Mouse (Mus musculus) left cerebral cortex, postnatal 25 days (tissue): ENCODE results near the gene Cap2. TPM values are rescaled to one million over a fixed set of nuclear protein-coding genes. Genes with fewer than 3 reads are reported as not detected.

Source experiments
- DNase-seq, 2 experiments: peaks; one replicate each; pipeline ENCODE4 v3.0.0; 2022; ENCODE audit warnings: low spot score in 2 of 2, mixed read lengths in 1 of 2
- intact Hi-C: fragments of 180-260 bp; cut with DNase I; formaldehyde crosslinking; loops from one replicate; pipeline ENCODE4 v1.15.1; 2025
- total RNA-seq, 2 experiments: library from RNA; stranded (reverse); gene quantifications; 2 replicates each; pipeline ENCODE4 v1.2.3; 2021

Cap2 gene
- total RNA-seq, 2 experiments from 2014 or later = 252 to 280 TPM

- intact Hi-C loops = no loop called here
- DNase-seq = no peak
Measured at GRCm38 (mm10) chr13:46616673-46617362, 115.2 kb downstream of the Cap2 start.

DNA sequence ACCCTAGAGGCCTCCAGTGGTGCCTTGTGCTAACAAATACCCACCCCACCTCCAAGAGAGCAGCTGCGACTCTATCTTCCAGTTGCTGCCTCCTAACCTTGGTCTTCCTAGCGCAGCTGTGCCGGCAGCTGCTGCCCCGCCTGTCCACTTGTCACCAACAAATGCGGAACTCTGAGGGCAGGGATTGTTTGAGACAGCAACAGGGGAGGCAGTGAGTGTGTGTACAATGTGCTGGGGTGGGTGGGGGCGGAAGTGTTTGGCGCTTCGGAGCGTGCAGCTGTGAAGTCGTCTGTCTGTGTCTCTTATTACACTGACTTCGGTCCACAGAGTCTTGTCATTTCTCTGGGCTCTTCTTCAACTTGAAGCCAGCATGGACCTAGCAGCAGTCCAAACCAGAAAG lies 118.0 kb downstream of the Cap2 start:
- DNase-seq = peak in 1 of 2 experiments; percentile 43
- intact Hi-C loops = no loop called here

DNA sequence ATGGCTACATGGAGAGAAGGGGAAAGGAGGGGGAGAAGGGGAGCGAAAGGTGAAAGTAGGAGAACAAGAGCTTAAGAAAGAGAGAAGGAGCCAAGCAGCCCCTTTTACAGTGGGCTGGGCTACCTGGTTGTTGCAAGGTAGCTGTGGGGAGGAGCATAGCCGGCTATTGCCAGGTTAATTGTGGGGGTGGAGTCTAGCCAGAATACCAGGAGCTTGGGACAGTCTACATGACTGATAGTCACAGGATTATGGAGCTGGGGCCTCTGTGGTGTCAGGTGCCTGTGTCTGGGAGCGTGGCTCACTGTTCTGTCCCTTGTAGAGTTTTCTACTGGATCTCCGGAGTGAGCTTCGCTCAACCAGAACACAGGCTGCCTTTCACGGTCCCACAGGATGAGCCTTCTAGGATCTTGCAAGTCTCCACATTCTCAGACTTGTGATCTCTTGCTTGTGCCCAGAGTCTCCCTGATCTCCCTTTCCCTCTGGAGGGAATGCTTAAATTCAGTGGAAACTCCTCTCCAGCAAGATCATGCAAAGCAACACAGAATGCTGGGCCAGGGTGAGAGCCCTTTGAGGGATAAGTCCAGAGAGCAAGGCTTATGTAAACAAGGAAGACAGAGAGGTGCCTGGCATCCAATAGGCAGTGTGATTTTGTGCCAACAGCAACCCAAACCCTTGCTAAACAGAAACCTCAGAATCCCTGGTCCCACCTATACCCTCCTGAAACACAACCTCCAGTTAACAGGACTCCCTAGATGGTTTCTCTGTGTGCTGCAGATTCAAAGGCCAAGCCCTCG lies 119.5 kb downstream of the Cap2 start:
- intact Hi-C loops = no loop called here

DNA sequence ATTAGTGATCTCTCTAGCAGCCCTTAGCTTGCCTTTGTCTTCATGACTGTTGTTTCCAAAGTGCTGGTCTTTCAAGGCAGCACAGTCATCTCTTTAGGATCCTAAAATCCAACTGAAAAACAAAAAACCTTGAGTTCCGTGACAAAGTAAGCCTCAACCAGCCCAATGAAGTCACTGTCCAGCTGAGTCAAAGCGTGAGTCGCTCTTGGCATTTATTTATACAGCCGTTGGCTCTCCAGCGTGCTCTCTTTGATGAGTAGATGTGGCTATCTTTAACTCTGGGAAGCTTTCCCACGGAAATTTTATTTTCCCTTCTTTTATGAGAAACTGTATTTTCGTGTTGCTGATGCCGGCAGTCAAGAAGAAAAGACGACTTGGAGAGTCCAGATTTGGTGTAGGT lies 125.0 kb downstream of the Cap2 start:
- intact Hi-C loops = no loop called here
- peak in 1 of 2 experiments; percentile 70 for DNase-seq

More for the DNA sequence above, 119.5 kb downstream of the Cap2 start:
- DNase-seq = no peak

DNA sequence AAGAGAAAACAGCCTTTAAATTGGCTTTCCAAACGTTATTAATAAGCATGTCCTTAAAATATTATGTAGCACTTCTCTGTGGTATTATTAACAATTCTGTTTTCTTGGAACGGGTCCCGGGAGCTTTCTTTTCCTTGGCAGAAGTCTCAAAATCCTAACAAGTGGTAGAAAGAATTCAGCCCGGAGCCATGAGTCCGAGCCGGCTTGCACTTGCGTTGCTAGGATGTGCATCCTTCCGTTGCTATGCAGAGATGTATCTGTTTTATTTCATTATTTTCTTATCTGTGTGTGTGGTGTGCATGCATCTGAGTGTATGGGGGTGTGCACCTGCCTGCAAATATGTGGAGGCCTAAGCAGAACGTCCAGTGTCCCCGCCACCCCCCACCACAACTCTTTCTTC lies 126.2 kb downstream of the Cap2 start:
- DNase-seq = peak; percentile 52 to 71

GRCm38 (mm10) chr13:46629391-46629790 lies 127.7 kb downstream of the Cap2 start:
- intact Hi-C loops = no loop called here
- no peak for DNase-seq

More for the DNA sequence above, 126.2 kb downstream of the Cap2 start:
- intact Hi-C loops = no loop called here

DNA sequence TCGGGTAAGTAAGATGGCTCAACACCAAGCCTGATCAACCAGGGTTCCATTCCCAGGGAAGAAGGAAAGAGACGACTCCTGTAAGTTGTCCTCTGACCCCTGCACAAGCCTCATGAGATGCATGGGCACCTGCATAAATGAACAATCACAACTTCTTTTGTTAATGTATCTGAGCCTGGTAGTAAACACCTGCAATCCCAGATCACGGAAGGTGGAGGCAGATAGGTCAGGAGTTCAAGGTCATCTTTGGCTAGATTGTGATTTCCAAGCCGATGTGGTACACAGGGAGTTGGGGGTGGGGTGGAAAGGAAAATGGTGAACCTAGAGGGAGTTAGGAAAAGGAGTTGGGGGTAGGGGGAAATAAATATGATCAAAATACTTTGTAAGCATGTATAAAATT lies 131.1 kb downstream of the Cap2 start:
- DNase-seq = no peak
- intact Hi-C loops = loop anchor here (5.0 to 10.0 kb wide), 3 partner anchors 60 to 218 kb away; partner anchors contain the start of gene Rbm24

DNA sequence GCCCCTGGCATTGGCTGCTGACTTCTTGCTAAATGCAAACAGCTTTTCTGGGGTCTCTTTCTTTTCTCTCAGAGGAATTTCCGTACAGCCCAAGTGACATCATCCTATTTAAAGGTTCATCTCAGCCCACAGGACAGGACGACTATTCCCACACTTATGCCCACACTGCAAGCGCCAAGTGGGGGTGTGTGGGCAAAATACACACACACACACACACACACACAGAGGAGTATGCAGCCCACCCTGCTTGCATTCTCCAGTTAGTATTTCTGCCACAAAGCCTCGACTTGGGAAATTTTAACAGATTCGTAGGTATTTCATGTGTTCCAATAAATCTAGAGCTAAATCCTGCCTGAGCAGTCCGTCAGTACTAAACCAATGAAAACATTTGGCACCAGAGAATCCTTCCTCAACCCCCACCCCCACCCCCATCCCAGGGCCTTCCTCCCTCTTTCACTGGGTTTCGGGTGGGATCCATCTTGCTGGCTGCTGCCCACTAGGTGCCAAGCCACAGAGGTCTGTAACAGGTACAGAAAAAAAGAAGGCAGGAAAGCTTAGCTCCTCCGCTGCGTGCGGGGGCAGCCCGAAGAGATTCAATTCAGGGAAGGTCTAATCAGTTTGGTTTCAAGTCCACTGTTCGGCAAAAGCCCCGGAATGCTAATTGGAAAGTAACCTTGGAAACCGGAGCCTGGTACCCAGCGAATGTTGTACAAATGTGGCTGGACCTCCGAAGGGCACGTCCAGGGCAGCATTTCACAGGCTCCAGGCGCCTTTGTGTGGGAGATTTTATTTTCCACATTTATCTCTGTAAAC lies 131.9 kb downstream of the Cap2 start:
- peak; percentile 54 to 70 for DNase-seq
- intact Hi-C loops = loop anchor here (5.0 to 10.0 kb wide), 3 partner anchors 61 to 219 kb away; partner anchors contain the start of gene Rbm24

- intact Hi-C loops = loop anchor here (5.0 to 10.0 kb wide), 3 partner anchors 62 to 219 kb away; partner anchors contain the start of gene Rbm24
Measured at GRCm38 (mm10) chr13:46634133-46634488, 132.5 kb downstream of the Cap2 start.

GRCm38 (mm10) chr13:46640608-46641468 lies 139.2 kb downstream of the Cap2 start:
- intact Hi-C loops = no loop called here
- no peak for DNase-seq

More at GRCm38 (mm10) chr13:46634133-46634488, 132.5 kb downstream of the Cap2 start:
- peak; percentile 38 to 53 for DNase-seq

GRCm38 (mm10) chr13:46642318-46642717 lies 140.7 kb downstream of the Cap2 start:
- intact Hi-C loops = no loop called here
- DNase-seq = no peak

- intact Hi-C loops = no loop called here
Measured at GRCm38 (mm10) chr13:46644175-46644574, 142.5 kb downstream of the Cap2 start.

DNA sequence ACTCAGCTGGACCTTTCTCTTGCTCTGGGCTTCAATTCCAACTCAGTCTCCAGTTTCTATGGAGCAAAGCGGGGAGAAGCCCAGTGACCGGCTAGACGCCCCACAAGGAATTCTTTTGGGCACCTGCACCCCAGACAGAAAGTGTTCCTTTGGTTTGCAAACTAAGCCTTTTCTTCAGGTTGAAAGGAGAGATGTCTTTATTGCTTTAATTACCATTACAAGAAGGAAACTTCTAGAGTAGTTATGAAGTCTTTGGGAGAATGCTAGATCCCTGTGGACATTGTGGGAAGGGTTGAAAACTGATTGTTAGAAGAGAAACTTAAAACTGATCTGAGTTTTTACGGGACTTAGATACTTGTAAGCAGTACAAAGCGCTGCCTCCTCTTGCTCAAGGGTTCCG lies 143.8 kb downstream of the Cap2 start:
- intact Hi-C loops = no loop called here
- no peak for DNase-seq

More at GRCm38 (mm10) chr13:46644175-46644574, 142.5 kb downstream of the Cap2 start:
- no peak for DNase-seq

GRCm38 (mm10) chr13:46651853-46652252 lies 150.2 kb downstream of the Cap2 start:
- no peak for DNase-seq
- intact Hi-C loops = no loop called here

- intact Hi-C loops = no loop called here
- no peak for DNase-seq
Measured at GRCm38 (mm10) chr13:46652671-46653070, 151.0 kb downstream of the Cap2 start.

DNA sequence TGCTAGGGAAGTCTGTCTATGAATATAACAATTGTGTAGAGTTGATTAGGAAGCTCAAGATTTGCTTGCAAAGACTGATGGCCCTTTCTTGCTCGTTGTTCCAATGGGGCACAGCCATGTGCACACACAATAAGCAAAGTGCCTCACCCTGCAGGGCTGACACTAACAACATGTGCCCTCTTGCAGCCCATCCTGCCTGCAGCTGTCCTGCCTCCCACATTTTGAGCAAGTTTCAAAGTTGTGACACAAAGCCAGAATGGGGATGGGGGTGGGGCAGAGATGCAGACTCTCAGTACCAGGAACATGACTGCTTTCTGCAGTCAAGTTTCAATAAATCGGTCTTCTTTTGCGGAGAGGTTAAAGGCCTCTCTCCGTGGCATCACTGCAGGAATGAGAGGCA lies 152.0 kb downstream of the Cap2 start:
- intact Hi-C loops = no loop called here
- DNase-seq = no peak

DNA sequence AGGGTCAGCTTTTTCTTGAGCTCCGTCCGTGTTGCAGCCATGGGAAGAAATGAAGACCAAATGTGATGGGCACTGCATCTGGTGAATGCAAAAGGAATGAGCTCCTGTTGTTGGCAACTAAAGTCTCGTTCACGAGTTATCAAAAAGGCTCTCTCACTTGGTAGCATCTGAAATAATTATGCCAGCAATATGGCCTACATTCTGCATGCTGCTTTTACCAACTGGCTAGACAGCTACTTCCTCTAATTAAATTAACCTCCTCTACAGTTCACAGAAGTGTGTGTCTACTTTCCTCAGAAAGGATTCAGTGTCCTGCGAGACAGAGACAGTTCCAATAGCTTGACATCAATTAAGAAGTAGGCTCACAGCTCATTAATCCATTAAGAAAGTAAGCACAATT lies 152.9 kb downstream of the Cap2 start:
- intact Hi-C loops = no loop called here
- no peak for DNase-seq

GRCm38 (mm10) chr13:46659211-46659610 lies 157.6 kb downstream of the Cap2 start:
- DNase-seq = no peak
- intact Hi-C loops = no loop called here

- intact Hi-C loops = loop anchor here (1.0 to 10.0 kb wide), 2 partner anchors 249 to 352 kb away; partner anchors contain the start of gene Rbm24
- peak; percentile 41 to 66 for DNase-seq
Measured at GRCm38 (mm10) chr13:46663461-46663964, 161.9 kb downstream of the Cap2 start.
